Mouse (Mus musculus) forebrain, embryonic 10.5 days (tissue): ENCODE data around the gene Kansl1l. TPM values are rescaled to one million over a fixed set of nuclear protein-coding genes. Genes with fewer than 3 reads are reported as not detected.
A peak's percentile ranks its signal among the peaks of the same experiment; 100 is the strongest.

Source experiments
- DNase-seq: peaks from one replicate; pipeline ENCODE4 v3.0.0-alpha.2; 2017; ENCODE audit warnings: low spot score; ENCODE audit errors: extremely low spot score
- H3K27ac ChIP-seq: fragments of 300-500 bp; sonication (generic); 2 replicates; pipeline ENCODE4 v1.5.1; 2016; ENCODE audit warnings: mild to moderate bottlenecking
- H3K27me3 ChIP-seq: fragments of 300-500 bp; sonication (generic); 2 replicates; pipeline ENCODE4 v1.6.1; 2016; ENCODE audit warnings: mild to moderate bottlenecking; ENCODE audit not compliant: poor library complexity, severe bottlenecking
- H3K36me3 ChIP-seq: fragments of 300-500 bp; sonication (generic); replicated peaks from 2 replicates; pipeline ENCODE4 v1.6.1; 2016; ENCODE audit warnings: mild to moderate bottlenecking, moderate library complexity
- H3K4me1 ChIP-seq: fragments of 300-500 bp; sonication (generic); 2 replicates; pipeline ENCODE4 v1.6.1; 2016
- H3K4me3 ChIP-seq: fragments of 300-500 bp; sonication (generic); 2 replicates; pipeline ENCODE4 v1.5.1; 2016; ENCODE audit warnings: mild to moderate bottlenecking, moderate library complexity
- H3K9me3 ChIP-seq: fragments of 300-500 bp; sonication (generic); 2 replicates; pipeline ENCODE4 v1.6.1; 2016; ENCODE audit warnings: mild to moderate bottlenecking, moderate library complexity
- WGBS: fragments of 180-500 bp; shearing (Covaris S2); methylation state at CpG from one replicate; pipeline ENCODE4 v1.1.7; 2016; 5-methylcytosine and 5-hydroxymethylcytosine counted together
- polyA plus RNA-seq: library from polyadenylated mRNA; unstranded; fragments of >200 nt; fragmentation: Nextera tagmentation; extraction: Ambion mirVana; gene quantifications from 2 replicates; pipeline ENCODE4 v1.2.1, GENCODE M21; 2016

Gene Kansl1l
- polyA plus RNA-seq, 1 experiment from 2014 or later, result 7.1 TPM

DNA sequence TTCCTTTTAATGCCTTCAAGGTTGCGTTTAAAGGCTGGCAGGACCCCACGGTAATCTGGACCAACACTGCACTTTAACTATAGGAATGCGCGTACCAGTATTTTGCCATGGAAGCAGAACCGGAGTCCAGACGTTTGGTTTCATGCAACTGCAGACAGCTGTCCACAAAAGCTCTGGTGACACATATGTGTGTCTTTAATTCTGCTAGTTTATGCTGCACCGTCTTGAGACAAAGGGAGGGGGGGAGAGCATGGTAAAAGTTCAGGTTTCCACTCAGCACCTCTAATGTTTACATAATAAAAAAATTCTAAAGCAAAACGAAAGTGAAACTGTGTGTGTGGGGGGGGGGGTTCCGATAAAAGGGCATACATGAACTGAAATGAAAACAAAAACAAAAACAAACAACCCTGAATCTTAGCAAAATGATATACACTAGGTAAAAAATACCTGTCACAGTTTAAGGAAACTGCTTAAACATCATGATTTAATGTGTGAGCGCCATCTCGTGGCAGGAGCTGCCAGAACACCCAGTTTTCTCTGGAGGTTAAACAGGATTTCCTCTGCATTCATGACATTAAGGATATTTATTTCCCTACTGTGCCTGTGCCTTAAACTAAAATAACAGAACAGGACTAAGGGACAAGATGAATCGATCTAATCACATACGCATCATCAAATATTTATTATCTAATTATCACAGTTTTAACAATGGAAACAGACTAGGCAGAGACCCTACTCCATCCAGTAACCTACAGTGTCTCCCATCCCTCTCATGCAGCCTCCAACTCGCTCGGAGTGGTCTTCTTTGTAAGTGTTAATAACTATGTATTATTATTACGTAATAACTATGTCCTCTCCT, 21.1 kb upstream of the Kansl1l start:
- Histone ChIP-seq H3K36me3 (peaks cover 5% of the 10 kb centered on the region), H3K9me3 (no peaks in the 10 kb centered on the region), H3K4me1 (peaks cover 11% of the 10 kb centered on the region; the same call in 1 of the 2 replicates), H3K27ac (no peak overlapping the region), H3K4me3 (no peak overlapping the region), H3K27me3 (no peaks in the 10 kb centered on the region)
- DNase-seq, result peak; percentile 50
- WGBS, result 64% methylated on average over 16 of the region's 16 CpGs

DNA sequence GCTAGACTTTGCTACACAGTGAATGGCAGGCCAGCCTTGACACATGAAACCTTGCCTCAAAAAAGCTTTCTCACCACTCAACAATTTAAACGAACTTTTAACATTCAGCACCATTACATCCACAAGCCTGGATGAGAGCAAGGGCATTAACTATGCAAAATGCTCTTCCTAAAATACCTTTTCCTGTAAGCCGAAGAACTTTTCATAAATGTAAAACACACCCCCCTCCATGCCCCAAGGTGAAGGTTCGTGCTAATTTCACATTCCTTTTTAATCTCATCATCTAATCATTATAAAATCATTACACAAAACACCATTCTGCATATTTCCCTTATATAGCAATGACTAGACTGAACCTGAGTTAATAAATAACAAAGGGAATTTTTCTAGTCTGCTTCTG, 19.8 kb upstream of the Kansl1l start:
- Histone ChIP-seq H3K27me3 (no peaks in the 10 kb centered on the region), H3K9me3 (no peaks in the 10 kb centered on the region), H3K4me1 (peaks cover 5% of the 10 kb centered on the region; the same call in 1 of the 2 replicates), H3K36me3 (no peaks in the 10 kb centered on the region), H3K4me3 (no peak overlapping the region), H3K27ac (no peak overlapping the region)
- 85% methylated on average over 3 of the region's 3 CpGs for WGBS
- DNase-seq, result no peak

DNA sequence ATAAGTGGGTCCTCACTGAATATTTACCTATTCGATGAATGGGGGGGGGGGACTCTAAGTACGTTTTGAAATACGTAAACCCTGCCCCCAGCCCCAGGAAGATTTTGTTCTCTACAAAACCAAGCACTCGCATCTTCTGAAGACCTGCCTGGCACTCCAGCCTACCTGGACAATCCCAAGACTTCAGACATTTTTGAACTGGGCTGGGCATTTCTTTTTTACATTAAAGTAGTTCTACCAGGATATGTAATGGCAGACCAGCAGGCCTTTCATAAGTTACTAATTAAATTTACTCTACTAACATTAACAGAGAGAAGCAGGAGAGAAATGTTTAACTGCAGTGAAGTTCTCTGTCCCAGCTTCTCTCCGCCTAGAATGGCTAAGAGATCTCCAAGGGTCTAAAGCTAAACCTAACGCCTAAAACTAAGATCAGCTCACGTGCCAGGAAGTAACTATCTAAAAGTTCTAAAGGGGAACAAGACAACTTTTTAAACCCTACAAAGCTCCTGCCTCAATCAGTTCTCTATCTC, 15.3 kb upstream of the Kansl1l start:
- no peak for DNase-seq
- Histone ChIP-seq H3K27ac (no peak overlapping the region), H3K36me3 (no peaks in the 10 kb centered on the region), H3K9me3 (no peaks in the 10 kb centered on the region), H3K4me1 (no peaks in the 10 kb centered on the region), H3K27me3 (no peaks in the 10 kb centered on the region), H3K4me3 (no peak overlapping the region)
- WGBS, result 91% methylated on average over 7 of the region's 7 CpGs

DNA sequence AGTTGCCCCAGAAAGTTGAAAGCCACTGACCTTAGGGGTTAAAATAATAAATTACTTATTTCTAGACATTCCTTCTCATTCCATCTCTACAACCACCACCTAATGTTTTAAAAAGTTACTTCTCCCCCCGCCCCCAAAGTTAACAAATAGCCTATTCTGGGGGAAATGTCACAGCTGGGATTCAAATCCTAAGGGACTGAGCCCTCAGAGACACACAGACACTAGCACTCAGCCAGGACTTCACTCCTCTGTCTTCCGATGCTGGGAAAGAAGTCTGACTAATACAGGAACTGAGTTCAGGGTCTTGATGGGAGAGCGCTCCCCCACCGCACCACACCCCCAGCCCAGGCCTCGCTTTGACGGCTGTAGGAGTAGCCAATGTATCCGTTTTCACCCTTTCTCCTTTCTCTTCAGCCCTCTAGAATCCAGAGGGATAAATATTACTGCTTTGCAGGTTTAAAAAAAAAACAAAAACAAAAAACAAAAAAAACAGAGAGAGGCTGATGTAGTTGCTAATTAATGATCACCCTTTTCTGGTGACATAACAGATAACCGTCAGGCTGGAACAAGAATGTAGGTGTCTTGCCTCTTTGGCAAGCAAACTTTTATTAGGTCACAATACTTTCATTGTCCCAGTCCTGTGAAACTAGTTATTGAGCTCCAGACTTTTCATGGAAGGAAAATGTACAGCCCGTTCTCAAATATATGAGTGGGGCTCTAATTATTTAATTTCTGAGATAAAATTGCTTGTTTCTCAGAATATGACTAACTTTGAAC, 14.7 kb upstream of the Kansl1l start:
- Histone ChIP-seq H3K9me3 (no peaks in the 10 kb centered on the region), H3K36me3 (no peaks in the 10 kb centered on the region), H3K27me3 (no peaks in the 10 kb centered on the region), H3K4me1 (no peaks in the 10 kb centered on the region), H3K27ac (no peak overlapping the region), H3K4me3 (no peak overlapping the region)
- no peak for DNase-seq
- WGBS, result 76% methylated on average over 9 of the region's 9 CpGs

DNA sequence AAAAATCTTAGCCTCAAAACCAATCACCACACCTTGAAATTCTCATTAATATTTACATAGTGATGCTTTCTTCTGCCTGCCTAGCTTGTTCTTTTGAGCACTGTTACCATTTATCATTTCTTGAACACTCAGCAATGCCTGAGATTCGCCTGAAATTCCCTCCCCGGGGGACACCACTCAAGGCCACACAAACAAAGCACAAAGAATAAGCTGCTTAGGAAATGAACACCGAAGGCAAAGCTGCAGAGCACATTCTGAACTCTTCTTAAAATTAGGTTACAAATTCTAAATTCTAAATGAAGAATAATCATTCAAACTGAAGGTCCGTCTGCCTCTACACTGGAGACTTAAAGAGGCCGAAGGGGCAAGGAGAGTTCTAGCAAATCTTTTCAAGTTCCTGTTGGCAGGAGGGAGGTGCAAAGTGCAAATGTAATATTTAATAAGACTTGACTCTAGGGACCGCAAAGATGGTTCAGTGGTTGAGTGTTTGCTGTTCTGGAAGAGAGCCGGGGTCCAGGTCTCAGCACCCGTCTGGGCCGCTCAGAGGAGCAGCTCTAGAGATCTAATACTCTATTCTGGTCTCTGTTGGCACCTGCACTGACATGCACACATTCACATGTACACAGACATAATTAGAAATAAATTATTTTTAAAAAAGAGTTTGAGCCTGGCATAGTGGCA, 12.2 kb upstream of the Kansl1l start:
- no peak for DNase-seq
- Histone ChIP-seq H3K4me1 (no peaks in the 10 kb centered on the region), H3K27ac (no peak overlapping the region), H3K36me3 (no peaks in the 10 kb centered on the region), H3K27me3 (no peaks in the 10 kb centered on the region), H3K4me3 (no peak overlapping the region), H3K9me3 (no peaks in the 10 kb centered on the region)
- 83% methylated on average over 9 of the region's 9 CpGs for WGBS

DNA sequence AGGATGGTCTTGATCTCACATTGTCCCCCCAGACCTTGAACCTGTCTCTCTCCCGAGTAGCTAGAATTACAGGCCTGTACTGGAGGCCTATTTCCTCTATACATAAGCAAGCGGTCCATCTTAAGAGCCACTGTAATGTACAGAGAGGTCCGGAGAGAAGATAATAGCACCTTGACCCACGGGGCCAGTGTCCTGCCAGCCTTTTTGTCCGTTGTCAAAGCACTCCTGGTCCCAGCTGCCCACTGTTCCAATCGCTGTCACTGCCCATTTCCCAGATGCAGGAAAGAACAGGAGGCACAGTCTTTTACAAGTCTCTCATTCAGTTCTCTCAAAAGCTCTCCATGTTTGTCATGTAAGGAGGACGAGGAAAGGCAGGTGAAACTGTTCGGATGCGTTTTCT, 4.6 kb upstream of the Kansl1l start:
- Histone ChIP-seq H3K27ac (no peak overlapping the region), H3K27me3 (peaks cover 30% of the 10 kb centered on the region), H3K36me3 (no peaks in the 10 kb centered on the region), H3K4me3 (no peak overlapping the region), H3K4me1 (peaks cover 7% of the 10 kb centered on the region; the same call in 1 of the 2 replicates), H3K9me3 (no peaks in the 10 kb centered on the region)
- no peak for DNase-seq
- 82% methylated on average over 9 of the region's 9 CpGs for WGBS

DNA sequence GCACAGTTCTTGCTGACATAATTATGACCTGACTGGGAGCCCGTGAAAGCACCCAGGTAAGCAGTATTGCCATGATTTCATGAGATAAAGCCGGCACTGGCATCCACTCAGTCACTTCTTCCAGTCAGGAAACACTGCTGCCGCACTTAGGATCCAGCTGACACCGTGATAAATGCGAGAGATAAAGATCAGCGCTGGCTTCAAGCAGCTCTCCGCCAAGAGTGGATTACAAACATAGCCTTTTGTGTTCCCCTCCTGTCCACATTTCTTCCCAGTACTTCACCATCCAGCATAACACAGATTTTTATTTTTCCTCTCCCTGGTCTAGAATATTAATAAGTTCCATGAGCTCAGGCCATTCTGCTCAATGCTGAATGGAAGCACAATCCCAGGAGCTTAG, 2.9 kb upstream of the Kansl1l start:
- Histone ChIP-seq H3K9me3 (no peaks in the 10 kb centered on the region), H3K4me1 (peaks cover 13% of the 10 kb centered on the region), H3K27me3 (peaks cover 30% of the 10 kb centered on the region), H3K27ac (no peak overlapping the region), H3K36me3 (no peaks in the 10 kb centered on the region), H3K4me3 (no peak overlapping the region)
- no peak for DNase-seq
- 53% methylated on average over 7 of the region's 7 CpGs for WGBS

DNA sequence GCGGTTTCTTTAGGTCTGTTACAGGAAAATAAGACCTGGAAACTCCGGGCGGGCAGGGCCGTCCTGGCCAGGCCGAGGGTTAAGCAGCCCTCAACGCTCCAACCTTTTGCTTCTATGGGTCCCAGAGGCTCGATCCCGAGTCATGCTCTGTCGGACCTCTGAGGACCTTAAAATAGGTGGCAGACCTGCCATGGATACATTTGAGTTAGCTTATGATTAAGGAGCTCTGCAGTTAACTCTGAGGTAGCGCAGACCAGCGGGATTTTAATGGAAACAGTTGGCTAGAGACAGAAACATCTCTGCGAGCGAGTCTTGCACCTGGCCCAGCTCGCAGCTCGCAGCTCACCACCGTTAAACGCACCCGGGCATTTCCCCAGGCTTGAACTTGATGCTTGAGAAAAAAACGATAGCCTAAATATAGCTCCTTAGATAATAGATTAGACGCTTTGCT, 528 bp upstream of the Kansl1l start:
- under 1% methylated on average over 20 of the region's 20 CpGs for WGBS
- peaks cover 30% of the 10 kb centered on the region for H3K27me3 ChIP-seq

DNA sequence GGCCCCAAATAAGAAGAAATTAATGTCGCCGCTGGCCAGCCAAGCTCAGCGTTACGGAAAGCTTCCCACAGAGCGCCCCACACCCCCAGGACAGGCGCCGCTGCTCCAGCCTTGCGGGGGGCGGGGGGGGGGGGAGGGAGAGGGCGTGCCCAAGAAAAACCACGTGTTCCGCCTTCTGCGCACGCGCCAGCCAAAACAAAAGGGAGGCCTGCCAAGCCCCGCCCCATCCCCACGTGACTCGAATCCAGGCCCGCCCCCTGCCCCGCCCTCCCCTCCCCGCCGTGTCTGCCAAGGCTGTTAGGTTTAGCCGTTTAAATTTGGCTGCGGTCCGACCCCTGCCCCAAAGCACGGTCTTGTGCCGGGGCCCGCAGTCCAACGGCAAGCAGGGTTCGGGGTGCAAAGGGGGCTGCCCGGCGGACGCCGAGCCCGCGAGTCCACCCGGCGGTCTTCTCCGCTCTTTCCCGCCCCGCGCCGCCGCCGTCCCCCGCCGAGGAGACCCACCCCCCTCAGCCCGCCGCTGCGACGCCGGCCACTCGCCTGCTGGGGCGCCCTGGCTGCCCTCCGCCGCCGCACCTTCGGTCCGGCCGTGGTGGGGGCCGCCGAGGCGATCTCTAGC, 417 bp downstream of the Kansl1l start:
- WGBS, result under 1% methylated on average over 57 of the region's 63 CpGs
- Histone ChIP-seq H3K4me3 (peak overlapping the region; percentile 84), H3K36me3 (no peaks in the 10 kb centered on the region), H3K27me3 (peaks cover 30% of the 10 kb centered on the region), H3K27ac (peak overlapping the region; percentile 99), H3K9me3 (no peaks in the 10 kb centered on the region), H3K4me1 (peaks cover 13% of the 10 kb centered on the region)
- peak; percentile 97 for DNase-seq

More for the DNA sequence above, 528 bp upstream of the Kansl1l start:
- Histone ChIP-seq H3K36me3 (no peaks in the 10 kb centered on the region), H3K27ac (peak overlapping the region; percentile 99), H3K4me1 (peaks cover 13% of the 10 kb centered on the region), H3K4me3 (peak overlapping the region; percentile 84), H3K9me3 (no peaks in the 10 kb centered on the region)
- no peak for DNase-seq

DNA sequence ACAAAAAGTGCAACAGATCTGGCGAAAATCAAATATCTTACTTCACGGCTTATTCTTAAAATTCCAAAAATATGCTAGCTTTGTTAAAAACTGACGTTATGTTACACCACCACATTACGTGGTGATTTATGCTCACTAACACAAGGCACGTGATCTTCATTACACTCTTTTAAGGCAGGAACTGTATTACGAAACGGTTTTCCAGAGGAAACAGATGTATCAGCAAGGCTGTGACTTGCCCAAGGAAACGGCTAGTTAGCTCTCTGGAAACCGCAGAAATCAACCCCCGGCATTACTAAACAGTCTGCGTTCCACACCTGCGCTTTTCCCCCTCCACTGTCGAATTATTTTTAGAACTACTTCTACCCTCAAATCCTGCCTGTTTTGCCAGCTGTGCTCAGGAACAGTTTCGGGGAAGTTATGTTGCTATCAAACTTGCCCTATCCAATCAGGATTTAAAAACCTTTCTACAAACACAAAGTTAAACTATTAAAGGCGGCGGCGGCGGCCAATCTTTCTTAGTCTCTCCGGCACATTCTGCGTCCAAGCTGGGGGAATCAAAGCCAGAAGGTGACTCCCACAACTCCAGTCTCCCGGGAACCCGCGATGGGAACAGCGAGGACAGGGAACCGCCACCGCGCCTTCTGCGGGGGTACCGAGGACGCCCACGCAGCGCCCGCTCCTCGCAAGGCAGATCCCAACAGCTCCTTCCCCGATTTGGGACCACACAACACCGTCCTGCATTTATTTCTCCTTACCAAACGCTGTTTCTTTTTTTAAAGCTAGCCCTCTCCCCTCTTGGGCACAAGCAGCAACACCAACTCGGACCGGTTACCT, 1.2 kb downstream of the Kansl1l start:
- peak overlapping the region; percentile 99 for H3K27ac ChIP-seq
- H3K4me3 ChIP-seq, result peak overlapping the region; percentile 84
- H3K36me3 ChIP-seq, result no peaks in the 10 kb centered on the region
- no peaks in the 10 kb centered on the region for H3K9me3 ChIP-seq
- DNase-seq, result peak; percentile 64
- peaks cover 13% of the 10 kb centered on the region for H3K4me1 ChIP-seq
- 1% methylated on average over 39 of the region's 39 CpGs for WGBS
- H3K27me3 ChIP-seq, result peaks cover 30% of the 10 kb centered on the region

DNA sequence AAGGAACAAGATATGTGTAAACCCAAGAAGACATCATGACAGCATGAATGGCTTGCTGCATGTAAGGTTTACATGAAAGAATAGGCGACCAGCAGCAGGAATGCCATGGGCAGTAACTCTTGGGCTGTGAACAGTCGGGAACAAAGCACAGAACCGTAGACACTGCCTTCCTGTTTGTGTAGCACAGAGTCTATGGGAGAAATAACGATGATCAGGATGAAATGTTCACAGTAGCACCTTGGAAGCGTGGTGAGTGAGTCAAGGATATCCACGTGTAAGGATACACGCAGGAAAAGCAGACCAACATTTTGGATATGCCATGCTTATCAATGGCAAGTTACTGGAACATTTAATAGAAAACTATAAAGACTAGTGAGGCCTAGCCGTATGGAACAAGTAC, 2.6 kb downstream of the Kansl1l start:
- Histone ChIP-seq H3K4me3 (no peak overlapping the region), H3K9me3 (no peaks in the 10 kb centered on the region), H3K27ac (no peak overlapping the region), H3K27me3 (peaks cover 18% of the 10 kb centered on the region), H3K4me1 (peaks cover 5% of the 10 kb centered on the region; the same call in 1 of the 2 replicates), H3K36me3 (no peaks in the 10 kb centered on the region)
- no peak for DNase-seq
- 75% methylated on average over 8 of the region's 8 CpGs for WGBS
